Mouse (Mus musculus) spleen, postnatal 10 days (tissue): ENCODE measurements around the gene Dcpp3.
"Not testable (repeated sequence)": the region's sequence is repeated elsewhere in the genome, so short reads cannot be mapped to it uniquely, and the experiment has no call there.

ENCODE experiments used
- DNase-seq, 2 experiments: peaks; one replicate each; pipeline ENCODE4 v3.0.0; 2021 to 2022; ENCODE audit warnings: low spot score in 2 of 2

Gene Dcpp3

DNA sequence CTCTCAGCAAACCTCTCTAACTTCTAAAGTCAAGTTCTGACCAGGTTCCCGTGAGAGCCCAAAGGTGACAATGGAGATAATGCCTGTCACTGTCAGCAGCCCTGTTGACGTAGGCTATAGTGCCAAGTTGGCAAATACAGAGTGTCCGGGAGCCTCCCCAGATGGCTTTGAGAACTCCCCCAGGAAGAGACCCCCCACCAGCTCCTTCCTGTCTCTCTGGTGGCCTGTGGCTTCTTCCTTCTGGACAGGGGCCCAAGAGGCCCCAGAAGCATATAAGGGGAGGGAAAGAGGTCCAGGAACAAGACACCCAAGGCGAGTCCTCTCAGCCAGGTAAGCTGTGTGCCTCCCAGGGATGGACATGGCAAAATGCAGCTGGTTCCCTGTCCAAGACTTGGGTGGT is at the start of gene Dcpp3:
Gene Dcpp3 (plus strand): TSS at position 301 of the 400 bp plus-strand sequence.
- not testable (repeated sequence) for DNase-seq

DNA sequence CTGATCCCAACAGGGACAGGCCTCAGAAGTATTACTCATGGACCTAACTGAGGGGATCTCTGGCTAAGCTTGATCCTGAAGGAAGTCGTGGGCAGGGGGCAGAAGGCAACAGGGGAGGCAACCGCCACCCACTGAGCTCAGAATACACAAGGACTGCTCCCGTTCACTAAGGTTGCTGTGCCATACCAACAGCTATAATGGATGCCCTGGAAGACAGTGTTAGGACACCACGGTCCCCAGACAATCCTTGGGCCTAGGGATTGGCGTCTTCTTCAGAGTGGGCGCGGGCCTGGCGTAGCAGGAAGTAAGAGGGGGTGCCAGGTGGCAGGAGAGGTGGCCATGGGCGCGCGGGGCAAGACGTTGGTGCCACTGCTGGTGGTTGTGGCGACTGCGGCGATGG is 49.5 kb upstream of the Dcpp3 start, which contains the start of gene Prss21:
Gene Prss21 (plus strand): TSS at position 301 of the 400 bp plus-strand sequence.
- DNase-seq, result no peak

DNA sequence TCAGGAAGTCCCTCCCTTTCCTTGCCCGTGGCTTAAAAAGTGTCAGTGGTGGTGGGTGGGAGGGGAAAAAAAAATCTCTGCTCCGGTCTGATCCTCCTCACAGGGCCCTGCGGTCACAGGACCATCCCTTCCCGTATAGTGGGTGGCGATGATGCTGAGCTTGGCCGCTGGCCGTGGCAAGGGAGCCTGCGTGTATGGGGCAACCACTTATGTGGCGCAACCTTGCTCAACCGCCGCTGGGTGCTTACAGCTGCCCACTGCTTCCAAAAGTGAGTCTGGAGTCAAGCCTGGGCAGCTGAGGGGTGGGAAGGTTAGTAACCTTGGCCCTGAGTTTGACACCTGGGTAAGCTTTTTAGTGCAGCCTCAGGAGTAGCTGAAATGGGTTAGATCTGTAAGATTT is 48.7 kb upstream of the Dcpp3 start:
- DNase-seq, result no peak

DNA sequence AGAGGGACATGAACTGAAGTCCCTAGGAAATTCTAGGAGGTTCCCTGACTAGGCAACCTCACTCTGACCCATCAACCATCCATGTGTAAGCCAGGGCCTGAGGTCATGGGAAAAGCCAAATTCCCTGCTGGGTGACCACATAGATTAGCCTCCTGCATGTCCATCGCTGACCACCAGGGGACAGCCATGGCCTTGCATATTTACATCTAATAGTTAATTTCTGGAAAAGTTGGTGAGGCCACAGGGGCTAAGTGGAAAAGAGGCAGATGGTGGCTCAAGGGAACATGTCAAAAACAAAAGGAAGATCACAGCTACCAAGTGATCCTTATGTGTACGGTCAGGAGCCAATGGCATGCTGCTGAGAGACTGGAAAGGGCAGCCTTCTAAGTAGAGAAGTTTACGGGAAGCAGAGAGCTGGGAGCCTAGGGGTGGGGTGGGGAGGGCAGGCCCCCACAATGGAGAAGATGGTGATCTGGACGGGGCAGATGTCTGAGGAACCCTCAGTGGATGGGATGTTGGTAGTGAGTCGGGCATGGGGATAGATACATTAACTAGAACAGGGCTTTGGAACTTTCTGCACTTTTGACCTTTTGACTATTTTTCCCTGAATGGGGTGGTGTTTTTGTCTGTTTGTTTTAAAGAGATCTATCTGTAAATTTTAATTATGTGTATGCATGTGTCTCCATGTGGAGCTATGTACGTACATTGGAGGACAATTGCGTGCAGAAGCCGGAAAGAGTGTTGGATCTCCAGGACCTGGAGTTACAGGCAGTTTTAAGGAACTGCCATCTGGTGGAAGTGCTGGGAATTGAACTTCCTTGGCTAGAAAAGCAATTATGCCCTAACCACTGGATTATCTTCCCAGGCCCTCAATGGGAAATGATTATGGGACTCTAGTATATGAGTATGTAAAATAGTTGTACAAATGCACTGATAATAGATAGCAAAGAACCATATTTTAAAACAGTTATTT is 43.1 kb upstream of the Dcpp3 start:
- DNase-seq, result peak in 1 of 2 experiments; percentile 44

DNA sequence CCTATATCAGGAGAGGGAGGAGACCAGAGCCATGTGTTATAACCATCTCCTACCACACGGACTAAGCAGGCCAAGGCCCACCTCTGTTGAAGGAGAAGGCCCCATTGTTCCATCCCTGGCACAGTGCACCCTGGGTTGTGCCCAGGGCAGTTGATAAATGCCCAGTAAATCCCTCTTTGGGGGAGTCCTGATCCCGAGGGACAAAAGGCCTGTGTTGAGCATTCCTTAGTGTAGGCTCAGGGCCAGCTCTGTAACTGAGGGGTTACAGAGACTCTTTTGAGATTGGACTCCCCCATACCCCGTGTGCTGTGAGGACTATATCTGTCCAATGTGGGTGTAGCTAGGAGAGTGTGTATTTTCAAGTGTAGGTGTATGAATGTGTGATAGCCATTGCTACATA is 40.5 kb upstream of the Dcpp3 start:
- no peak for DNase-seq

DNA sequence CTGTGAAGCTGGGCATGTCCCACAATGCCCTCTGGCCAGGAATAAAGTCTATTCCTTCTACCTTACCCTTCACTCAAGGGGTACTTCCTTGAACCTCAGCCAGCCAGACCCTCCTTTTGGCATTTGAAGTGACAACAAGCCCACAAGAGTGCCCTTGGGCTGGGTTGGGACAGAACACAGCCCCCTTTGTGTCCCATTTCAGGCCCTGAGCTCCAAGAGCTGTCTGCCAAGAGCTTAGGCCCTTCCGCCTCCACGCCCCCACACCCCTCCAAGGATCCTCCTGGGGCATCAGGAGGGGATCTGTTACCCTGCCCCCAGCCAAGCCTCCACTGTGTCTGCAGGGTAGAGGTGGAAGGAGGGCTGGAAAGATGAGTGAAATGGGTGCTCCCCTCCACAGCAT is 40.1 kb upstream of the Dcpp3 start:
- no peak for DNase-seq

DNA sequence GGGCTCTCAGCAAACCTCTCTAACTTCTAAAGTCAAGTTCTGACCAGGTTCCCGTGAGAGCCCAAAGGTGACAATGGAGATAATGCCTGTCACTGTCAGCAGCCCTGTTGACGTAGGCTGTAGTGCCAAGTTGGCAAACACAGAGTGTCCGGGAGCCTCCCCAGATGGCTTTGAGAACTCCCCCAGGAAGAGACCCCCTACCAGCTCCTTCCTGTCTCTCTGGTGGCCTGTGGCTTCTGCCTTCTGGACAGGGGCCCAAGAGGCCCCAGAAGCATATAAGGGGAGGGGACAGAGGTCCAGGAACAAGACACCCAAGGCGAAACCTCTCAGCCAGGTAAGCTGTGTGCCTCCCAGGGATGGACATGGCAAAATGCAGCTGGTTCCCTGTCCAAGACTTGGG is 36.7 kb upstream of the Dcpp3 start, which contains the start of the genes Dcpp1 and Dcpp2:
Gene Dcpp1 (plus strand): TSS at position 301 of the 400 bp plus-strand sequence.
Gene Dcpp2 (plus strand): TSS at position 305 of the 400 bp plus-strand sequence.
- not testable (repeated sequence) for DNase-seq

DNA sequence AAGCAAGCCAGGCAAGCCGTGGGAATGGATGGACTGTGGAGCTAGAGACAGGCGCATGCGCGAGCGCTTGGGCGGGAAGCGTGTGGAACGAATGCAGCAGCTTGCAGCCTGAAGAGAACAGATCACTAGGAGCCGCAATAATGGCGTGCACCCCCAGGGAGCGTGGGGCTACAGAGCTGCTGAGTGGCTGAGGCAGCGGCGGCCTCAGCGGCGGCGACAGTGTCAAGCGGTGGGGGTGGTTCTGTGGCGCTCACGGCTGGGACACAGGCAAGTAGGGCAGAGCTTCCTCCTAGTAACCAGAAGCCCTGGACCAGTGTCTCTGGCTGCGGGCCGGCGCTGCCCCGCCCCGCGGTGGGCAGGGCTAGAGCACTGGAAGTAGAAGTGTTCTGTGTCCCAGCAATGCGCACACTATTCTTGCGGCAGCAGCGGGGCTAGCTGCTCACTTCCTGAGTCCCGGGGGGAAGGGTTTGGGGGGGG is 7.3 kb downstream of the Dcpp3 start:
- DNase-seq, result peak; percentile 53 to 81

DNA sequence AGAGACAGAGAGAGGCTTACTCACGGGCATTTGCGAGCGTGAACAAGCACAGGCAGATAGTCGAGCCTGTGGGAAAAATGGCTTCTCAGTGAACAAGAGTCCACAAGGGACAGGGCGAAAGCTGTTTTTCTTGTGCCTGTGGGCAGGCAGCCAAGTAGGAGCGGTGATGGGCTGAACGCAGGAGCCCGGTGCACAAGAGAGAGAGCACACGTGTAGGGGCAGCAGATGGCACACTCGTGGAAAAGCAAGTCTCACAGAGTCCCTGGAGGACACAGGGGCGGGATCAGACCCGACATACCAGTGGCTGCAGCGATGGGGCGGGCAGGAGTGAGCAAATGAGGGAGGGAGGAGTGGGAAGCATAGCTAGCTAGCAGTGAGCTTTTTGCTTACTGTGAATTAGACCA is 7.8 kb downstream of the Dcpp3 start:
- DNase-seq, result peak; percentile 19 to 40

DNA sequence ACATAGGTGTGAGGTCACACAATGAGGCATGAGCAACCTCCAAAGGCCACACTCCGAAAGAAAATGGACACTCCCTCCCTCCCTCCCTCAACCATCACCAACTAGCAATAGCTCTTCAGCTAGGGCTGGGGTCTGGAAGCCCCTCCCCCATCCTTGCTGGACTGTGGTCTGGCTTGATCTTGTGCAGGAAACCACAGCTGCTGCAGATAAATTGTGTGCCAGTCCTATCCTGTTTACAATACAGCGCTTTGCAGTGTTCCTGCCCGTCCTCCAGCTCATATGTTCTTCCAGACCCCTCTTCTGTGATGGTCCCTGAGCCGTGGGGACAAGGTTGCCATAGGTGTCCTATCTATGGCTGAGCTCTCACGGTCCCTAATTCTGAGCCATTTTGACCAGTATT is 13.9 kb downstream of the Dcpp3 start:
- DNase-seq, result no peak

DNA sequence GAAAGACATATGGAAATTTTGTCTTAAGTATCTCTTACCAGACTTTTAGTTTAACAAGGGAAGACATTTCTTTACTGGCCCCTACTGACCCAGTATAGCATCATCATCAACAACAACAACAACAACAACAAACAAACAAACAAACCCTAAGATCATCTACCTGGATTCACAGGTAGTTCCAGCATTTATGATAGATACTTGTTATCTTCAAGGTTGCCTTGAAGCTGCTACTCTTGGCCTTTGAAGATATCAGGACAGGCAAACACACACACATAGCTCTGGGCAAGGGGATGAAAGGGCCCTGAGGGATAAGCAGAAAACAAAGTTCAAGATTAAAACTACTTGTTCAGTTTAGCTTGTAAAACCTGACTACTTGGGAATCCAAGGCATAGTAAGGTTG is 24.1 kb downstream of the Dcpp3 start, which contains the start of gene Sbp:
Gene Sbp (plus strand): TSS at position 301 of the 400 bp plus-strand sequence.
- no peak for DNase-seq

DNA sequence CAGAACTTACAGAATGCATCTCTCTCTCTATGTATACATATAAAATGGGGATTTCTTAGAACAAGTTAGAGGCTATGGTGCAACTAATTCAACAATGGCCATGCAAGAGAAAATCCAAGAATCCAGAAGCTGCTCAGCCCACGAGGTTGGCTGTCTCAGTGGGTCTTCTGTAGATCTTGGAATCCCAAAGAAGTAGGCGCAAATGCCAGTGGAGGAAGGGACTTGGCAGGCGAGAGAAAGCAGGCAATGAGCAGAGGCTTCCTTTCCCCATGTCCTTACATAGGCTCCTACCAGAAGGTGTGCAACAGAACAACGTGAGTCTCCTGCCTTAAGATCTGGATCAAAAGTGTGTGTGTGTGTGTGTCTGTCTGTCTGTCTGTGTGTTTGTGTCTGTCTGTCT is 30.2 kb downstream of the Dcpp3 start:
- DNase-seq, result not testable (repeated sequence)

DNA sequence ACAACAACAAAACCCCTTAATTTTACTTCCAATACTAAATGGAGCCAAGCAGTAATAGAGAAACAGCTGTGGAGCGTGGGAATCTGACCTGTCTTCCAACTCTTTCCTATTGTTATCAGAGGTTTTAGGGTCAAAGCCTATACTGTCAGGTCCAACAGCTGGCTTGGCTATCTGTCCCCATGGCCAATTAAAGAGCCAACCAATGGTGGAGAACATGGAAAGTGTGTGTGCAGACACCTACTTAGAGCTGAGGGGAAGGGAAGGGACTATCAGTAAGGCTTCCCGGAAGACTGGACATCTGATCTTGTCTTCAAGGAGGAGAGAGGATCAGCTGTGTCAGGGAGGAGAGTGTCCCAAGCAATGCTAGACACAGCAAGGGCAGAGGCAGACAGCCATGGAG is 31.8 kb downstream of the Dcpp3 start:
- no peak for DNase-seq

DNA sequence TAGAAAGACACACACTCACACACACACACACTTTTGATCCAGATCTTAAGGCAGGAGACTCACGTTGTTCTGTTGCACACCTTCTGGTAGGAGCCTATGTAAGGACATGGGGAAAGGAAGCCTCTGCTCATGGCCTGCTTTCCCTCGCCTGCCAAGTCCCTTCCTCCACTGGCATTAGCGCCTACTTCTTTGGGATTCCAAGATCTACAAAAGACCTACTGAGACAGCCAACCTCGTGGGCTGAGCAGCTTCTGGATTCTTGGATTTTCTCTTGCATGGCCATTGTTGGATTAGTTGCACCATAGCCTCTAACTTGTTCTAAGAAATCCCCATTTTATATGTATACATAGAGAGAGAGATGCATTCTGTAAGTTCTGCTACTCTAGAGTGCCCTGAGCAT is 33.6 kb downstream of the Dcpp3 start:
- not testable (repeated sequence) for DNase-seq

DNA sequence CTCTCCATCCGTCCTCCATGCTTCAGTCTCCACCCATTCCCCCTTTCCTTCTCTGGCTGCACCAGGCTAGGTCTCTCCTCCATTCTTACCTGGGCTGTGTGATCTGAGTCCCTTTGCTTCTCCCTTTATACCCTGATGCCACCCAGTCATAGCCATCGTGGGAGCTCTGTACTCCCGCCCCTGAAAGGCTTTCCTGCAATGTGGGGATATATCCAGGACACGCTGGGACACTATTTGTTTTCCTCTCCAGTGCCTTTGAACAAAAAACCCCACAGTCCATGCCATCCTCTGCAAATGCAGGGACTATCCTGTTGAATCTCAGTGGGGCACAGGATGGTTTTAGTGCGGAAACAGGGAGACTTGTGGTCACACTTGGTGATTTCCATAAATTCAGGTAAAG is 37.9 kb downstream of the Dcpp3 start, which contains the start of gene Sbpl:
Gene Sbpl (minus strand): TSS at position 101 of the 400 bp plus-strand sequence.
- DNase-seq, result no peak

DNA sequence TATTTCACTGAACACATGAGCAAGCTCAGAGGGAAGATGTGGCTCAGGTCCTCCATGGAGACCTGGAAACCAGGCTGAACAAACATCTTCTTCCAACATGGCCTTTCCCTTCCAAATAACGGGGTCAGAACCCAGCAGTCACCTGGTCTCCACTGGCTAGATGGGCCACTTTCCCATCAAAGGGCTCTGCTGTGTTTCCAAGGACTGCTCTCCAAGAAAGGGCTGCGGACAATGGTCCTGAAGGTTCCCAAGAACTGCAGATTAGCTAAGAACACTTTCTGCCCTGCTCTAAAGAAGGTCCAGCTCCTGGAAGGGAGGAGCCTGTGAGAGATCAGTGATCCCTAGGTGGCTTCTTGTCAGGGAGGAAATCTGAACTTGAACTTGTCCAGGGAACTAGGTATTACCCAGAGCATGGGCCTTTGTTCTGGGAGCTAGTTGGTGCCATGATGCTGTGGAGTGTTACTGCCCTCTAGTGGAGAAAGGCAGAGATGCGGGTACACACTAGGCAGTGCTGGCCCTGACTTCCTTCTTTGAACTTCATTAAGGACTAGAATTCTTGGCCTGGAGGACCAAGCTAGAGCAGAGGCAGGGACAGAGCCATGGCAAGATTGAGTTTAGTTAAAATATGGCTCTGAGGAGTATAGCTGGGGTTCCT is 43.0 kb downstream of the Dcpp3 start:
- DNase-seq, result peak; percentile 38 to 72

DNA sequence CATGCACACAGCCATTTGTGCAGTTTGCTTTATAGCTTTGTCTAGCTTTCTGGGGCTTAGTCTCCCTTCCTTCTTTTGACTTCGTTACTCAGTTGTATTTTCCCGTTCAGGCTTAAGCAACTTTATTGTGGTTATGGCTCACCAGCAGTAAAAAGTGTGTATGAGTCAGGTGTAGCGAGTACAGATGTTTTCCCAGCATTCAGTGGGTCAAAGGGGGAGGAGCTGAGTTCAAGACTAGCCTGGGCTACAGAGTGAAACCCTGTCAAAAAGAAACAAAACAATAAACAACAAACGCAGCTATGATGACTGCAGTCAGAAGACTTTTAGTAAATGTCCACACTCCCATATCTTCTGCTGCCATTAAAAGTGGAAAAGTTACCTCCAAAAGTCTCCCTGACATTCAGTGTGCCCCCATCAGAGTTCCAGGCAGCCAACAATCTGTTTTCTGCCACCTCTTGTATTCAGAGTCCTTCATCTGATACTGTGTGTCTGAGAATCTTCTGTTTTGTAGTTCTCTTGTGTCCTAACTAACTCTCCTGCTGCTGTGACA is 44.4 kb downstream of the Dcpp3 start:
- no peak for DNase-seq

DNA sequence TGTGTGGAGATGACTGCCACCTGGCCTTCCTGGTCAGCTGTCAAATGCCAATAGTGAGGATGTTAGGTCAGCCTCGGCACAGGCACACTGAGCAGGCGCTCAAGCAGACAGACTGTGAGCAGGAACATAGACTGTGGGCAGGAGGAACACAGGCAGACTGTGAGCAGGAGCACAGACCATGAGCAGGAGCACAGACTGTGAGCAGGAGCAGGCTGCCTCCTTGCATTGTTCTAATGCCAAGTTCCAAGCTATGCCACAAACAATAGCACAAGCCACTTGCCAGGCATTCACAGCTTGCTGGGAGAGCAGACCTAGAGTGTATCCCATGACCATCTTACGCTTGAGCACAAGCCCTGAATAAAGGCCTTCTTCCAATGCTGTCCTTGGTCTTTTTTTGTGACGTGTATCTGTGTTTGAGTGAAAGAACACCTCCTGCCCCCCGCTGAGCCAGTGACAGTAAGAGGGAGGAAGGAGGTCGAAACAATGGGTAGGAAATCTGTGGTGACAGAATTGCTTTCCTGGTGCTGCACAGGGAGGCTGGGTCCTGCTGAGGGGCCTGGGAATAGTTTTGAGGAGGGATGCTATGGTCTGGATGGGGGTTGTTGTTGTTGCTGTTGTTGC is 48.7 kb downstream of the Dcpp3 start:
- DNase-seq, result no peak

DNA sequence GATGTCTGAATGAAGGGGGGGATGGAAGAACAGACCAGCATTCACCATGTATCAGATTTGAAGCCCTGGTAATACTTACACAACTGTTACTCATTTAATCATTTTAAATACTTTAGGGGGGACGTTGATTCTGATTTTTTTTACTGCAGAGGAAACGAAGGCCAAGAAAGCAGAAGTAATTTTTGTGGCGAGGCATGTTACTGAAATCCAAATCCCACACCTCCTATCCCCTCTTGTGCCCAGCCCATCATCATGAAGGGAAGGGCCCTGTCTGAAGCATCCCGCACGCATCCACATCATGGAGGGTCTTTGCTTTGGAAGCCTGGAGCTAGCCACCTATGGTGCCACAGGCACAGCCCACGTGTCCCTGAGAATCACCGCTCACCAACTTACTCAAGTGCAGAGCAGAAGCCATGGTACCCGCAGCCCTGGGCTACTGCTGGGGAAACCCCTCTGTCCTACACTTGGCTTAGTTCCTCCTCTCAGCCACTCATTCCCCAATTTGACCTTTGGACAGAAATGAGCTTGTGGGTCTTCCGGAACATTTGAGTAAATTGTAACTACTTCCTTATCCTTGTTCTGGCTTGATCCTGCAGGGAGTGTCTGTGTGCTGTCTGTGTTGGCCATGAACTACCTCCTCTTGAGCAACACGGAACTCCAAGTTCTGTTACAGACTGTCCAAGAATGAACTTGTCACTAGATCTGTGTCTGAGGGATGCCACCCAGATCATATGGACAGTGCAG is 49.6 kb downstream of the Dcpp3 start:
- DNase-seq, result no peak

DNA sequence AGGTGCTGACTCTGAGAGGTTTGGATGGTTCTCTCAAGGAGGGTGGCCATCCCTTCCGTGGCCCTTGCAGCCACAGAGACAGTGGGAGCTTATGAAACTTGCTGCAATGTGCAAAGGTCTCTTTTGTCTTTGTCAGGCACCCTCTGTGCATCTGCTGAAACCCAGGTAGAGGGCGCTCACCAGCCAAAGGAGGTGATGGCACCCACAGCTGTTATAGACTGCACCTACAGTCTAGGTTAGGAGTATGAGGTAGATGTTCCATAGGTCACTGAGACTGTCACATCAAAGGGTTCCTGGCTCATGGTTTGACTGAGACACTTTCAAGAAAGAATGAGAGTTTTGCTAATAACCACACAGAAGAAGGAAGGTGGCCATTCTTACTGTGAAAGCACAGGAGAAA is 51.5 kb downstream of the Dcpp3 start:
- DNase-seq, result peak in 1 of 2 experiments; percentile 38
